Mouse (Mus musculus): ENCODE results near the gene Polq. TPM values are rescaled to one million over a fixed set of nuclear protein-coding genes. Genes with fewer than 3 reads are reported as not detected.

Gene Polq
- polyA plus RNA-seq, 1 experiment from 2014 or later = 0.38 TPM

- no peaks in the 10 kb centered on the region for H3K27me3 ChIP-seq (replicated peaks; ENCODE audit: insufficient read depth, low read length)
- no peak overlapping the region for H3K27ac ChIP-seq (ENCODE audit: low read length)
- H3K36me3 ChIP-seq (ENCODE audit: insufficient read depth, low read length) = no peaks in the 10 kb centered on the region
- ATAC-seq (no peak), DNase-seq (ENCODE audit: low spot score) (no peak)
- H3K4me2 ChIP-seq (replicated peaks; ENCODE audit: low read depth, low read length) = no peak overlapping the region
- H3K9ac ChIP-seq (replicated peaks; ENCODE audit: low read depth) = no peak overlapping the region
- no peak overlapping the region for H3K4me3 ChIP-seq (ENCODE audit: low read depth, low read length)
- no peaks in the 10 kb centered on the region for H3K9me3 ChIP-seq (ENCODE audit: low read length)
- no peak for TF ChIP-seq CTCF (IDR thresholded peaks at IDR 0.05)
- no peak for TF ChIP-seq EP300 (IDR thresholded peaks at IDR 0.05)
- no peaks in the 10 kb centered on the region for H3K4me1 ChIP-seq (ENCODE audit: insufficient read depth, low read depth, low read length)
Observed at GRCm38 (mm10) chr16:36988066-36988465, 23.5 kb upstream of the Polq start.

DNA sequence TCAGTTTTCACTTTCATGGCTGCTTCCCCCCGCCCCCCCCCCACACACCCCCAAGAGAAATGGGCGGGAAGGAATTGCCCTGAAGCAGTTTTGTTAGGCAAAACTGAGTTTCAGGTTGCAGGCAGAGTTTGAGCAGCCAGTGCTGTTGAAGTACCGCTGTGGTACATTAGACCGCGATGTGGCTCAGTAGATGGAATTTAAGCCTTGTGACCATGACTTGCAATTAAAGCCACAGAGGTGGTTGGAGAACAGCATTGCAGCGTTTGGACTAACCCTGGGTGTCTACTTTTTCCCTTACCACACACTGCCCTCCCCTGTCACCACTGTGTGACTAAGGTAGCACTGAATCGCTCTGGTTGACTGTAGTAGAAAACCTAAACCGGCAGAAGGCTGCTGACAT, 22.1 kb upstream of the Polq start:
- 73% methylated on average over 8 of the region's 8 CpGs for WGBS
- Histone ChIP-seq H3K36me3 (ENCODE audit: insufficient read depth, low read length) (no peaks in the 10 kb centered on the region), H3K9ac (replicated peaks; ENCODE audit: low read depth) (no peak overlapping the region), H3K4me3 (ENCODE audit: low read depth, low read length) (no peak overlapping the region), H3K27ac (ENCODE audit: low read length) (no peak overlapping the region), H3K4me2 (replicated peaks; ENCODE audit: low read depth, low read length) (no peak overlapping the region), H3K27me3 (replicated peaks; ENCODE audit: insufficient read depth, low read length) (no peaks in the 10 kb centered on the region), H3K9me3 (ENCODE audit: low read length) (no peaks in the 10 kb centered on the region), H3K4me1 (ENCODE audit: insufficient read depth, low read depth, low read length) (no peaks in the 10 kb centered on the region)
- no peak for TF ChIP-seq EP300 (IDR thresholded peaks at IDR 0.05)
- no peak for TF ChIP-seq CTCF (IDR thresholded peaks at IDR 0.05)
- DNase-seq (ENCODE audit: low spot score) (no peak), ATAC-seq (no peak)

- Histone ChIP-seq H3K27me3 (replicated peaks; ENCODE audit: insufficient read depth, low read length) (no peaks in the 10 kb centered on the region), H3K9ac (replicated peaks; ENCODE audit: low read depth) (no peak within 1 kb of the TSS), H3K4me1 (ENCODE audit: insufficient read depth, low read depth, low read length) (no peaks in the 10 kb centered on the region), H3K27ac (ENCODE audit: low read length) (no peak within 1 kb of the TSS), H3K4me2 (replicated peaks; ENCODE audit: low read depth, low read length) (no peak within 1 kb of the TSS), H3K4me3 (ENCODE audit: low read depth, low read length) (no peak within 1 kb of the TSS), H3K36me3 (ENCODE audit: insufficient read depth, low read length) (no peaks in the 10 kb centered on the region), H3K9me3 (ENCODE audit: low read length) (no peaks in the 10 kb centered on the region)
- ATAC-seq = no peak
- no peak for DNase-seq (ENCODE audit: low spot score)
- TF ChIP-seq EP300 (IDR thresholded peaks at IDR 0.05) (no peak), CTCF (IDR thresholded peaks at IDR 0.05) (no peak)
- WGBS = 50% methylated on average over 18 of the region's 18 CpGs
Observed at GRCm38 (mm10) chr16:36989999-36990625, 21.5 kb upstream of the Polq start, which contains the start of gene Fbxo40. TSS of gene Fbxo40 (minus strand) at chr16:36990467.

- no peaks in the 10 kb centered on the region for H3K36me3 ChIP-seq (ENCODE audit: insufficient read depth, low read length)
- DNase-seq (ENCODE audit: low spot score) (no peak), ATAC-seq (no peak)
- no peaks in the 10 kb centered on the region for H3K9me3 ChIP-seq (ENCODE audit: low read length)
- TF ChIP-seq EP300 (IDR thresholded peaks at IDR 0.05) = no peak
- TF ChIP-seq CTCF (IDR thresholded peaks at IDR 0.05) = no peak
- H3K27me3 ChIP-seq (replicated peaks; ENCODE audit: insufficient read depth, low read length) = no peaks in the 10 kb centered on the region
- H3K4me1 ChIP-seq (ENCODE audit: insufficient read depth, low read depth, low read length) = no peaks in the 10 kb centered on the region
- no peak overlapping the region for H3K27ac ChIP-seq (ENCODE audit: low read length)
- no peak overlapping the region for H3K4me3 ChIP-seq (ENCODE audit: low read depth, low read length)
- 62% methylated on average over 6 of the region's 6 CpGs for WGBS
- no peak overlapping the region for H3K4me2 ChIP-seq (replicated peaks; ENCODE audit: low read depth, low read length)
- H3K9ac ChIP-seq (replicated peaks; ENCODE audit: low read depth) = no peak overlapping the region
Observed at GRCm38 (mm10) chr16:36997650-36998049, 13.9 kb upstream of the Polq start.

GRCm38 (mm10) chr16:36999366-36999972, 12.1 kb upstream of the Polq start:
- 65% methylated on average over 9 of the region's 9 CpGs for WGBS
- Histone ChIP-seq H3K36me3 (ENCODE audit: insufficient read depth, low read length) (no peaks in the 10 kb centered on the region), H3K27ac (ENCODE audit: low read length) (no peak overlapping the region), H3K9ac (replicated peaks; ENCODE audit: low read depth) (no peak overlapping the region), H3K4me2 (replicated peaks; ENCODE audit: low read depth, low read length) (no peak overlapping the region), H3K4me1 (ENCODE audit: insufficient read depth, low read depth, low read length) (no peaks in the 10 kb centered on the region), H3K27me3 (replicated peaks; ENCODE audit: insufficient read depth, low read length) (no peaks in the 10 kb centered on the region), H3K9me3 (ENCODE audit: low read length) (no peaks in the 10 kb centered on the region), H3K4me3 (ENCODE audit: low read depth, low read length) (no peak overlapping the region)
- DNase-seq (ENCODE audit: low spot score) (no peak), ATAC-seq (no peak)
- TF ChIP-seq CTCF (IDR thresholded peaks at IDR 0.05) (no peak), EP300 (IDR thresholded peaks at IDR 0.05) (no peak)

DNA sequence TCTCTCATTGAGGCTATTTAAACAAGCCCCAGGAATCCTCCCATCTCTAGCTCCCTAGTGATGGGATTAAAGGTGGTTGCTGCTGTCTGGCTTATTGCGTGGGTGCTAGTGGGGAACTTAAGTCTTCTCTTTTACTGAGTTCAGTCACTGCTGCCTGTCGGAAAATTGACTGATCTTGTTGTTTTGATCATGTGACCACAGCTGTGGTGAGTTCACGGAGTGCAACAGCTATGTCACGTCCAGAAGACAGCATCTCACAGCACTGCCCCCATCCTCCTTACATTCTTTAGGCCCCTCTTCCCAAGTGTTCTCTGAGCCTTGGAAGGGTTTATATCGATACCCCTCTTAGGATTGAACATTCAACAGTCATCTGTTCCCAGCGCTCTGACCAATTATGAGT, 2.3 kb upstream of the Polq start:
- Histone ChIP-seq H3K4me2 (replicated peaks; ENCODE audit: low read depth, low read length) (no peak overlapping the region), H3K36me3 (ENCODE audit: insufficient read depth, low read length) (no peaks in the 10 kb centered on the region), H3K27ac (ENCODE audit: low read length) (no peak overlapping the region), H3K27me3 (replicated peaks; ENCODE audit: insufficient read depth, low read length) (no peaks in the 10 kb centered on the region), H3K4me3 (ENCODE audit: low read depth, low read length) (no peak overlapping the region), H3K4me1 (ENCODE audit: insufficient read depth, low read depth, low read length) (peaks cover 7% of the 10 kb centered on the region; the same call in 1 of the 2 replicates), H3K9ac (replicated peaks; ENCODE audit: low read depth) (no peak overlapping the region), H3K9me3 (ENCODE audit: low read length) (no peaks in the 10 kb centered on the region)
- no peak for ATAC-seq
- DNase-seq (ENCODE audit: low spot score) = no peak
- TF ChIP-seq EP300 (IDR thresholded peaks at IDR 0.05) (no peak), CTCF (IDR thresholded peaks at IDR 0.05) (no peak)
- WGBS = 52% methylated on average over 6 of the region's 6 CpGs

Measured in lung, postnatal 0 days (tissue).